ENCODE assay signal across 35 mouse cellular contexts in the genomic region with DNA sequence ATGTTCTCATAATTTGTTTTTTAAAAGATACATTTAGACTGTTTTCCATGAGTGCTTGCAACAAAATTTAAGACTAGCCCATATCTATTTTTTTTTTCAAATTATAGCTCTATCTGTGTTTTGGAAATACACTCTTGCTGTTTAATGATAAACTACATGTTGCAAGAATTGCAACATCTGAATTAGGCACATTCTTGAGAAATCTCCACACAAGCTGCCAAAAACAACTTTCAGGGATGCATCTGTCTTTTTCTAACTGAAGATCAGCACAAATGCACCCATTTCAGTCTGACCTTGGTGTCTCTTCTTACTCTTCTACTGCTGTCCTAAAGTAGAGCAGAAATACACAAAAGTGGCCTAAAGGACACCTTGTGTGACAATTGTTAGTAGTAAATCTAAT. TPM values are rescaled to one million over a fixed set of nuclear protein-coding genes. Genes with fewer than 3 reads are reported as not detected.
DNase-seq lines count a peak whose midpoint lies in the region; ATAC-seq and TF ChIP-seq lines count a peak whose summit lies in the region.
"Had no signal": no experiment of that assay in that cellular context is flagged by ENCODE, and none has a peak within 500 bp of the region (broad histone marks: within the 10 kb centered on the region; RNA-seq: fewer than 3 reads in every experiment).

No protein-coding gene starts in this region.

- TF ChIP-seq CTCF in liver, postnatal 0 days (IDR thresholded peaks at IDR 0.05; ENCODE audit: low read depth) = no peak
- TF ChIP-seq CTCF in Patski (IDR thresholded peaks at IDR 0.05) = no peak

- peak; percentile 54; the same call in 1 of the 2 replicates for TF ChIP-seq EP300 in liver, postnatal 0 days (IDR thresholded peaks at IDR 0.05; ENCODE audit: low read depth)

- in situ Hi-C loops in Patski (cut with MboI; ENCODE audit: low pct_unique_long_range_greater_than_20kb) = loop anchor here (5.0 to 25.0 kb wide), 3 partner anchors 38 to 1428 kb away; partner anchors contain the start of genes Ankrd17, Cxcl1 and Gm9958

- no peak overlapping the region for H3K4me2 ChIP-seq in heart, embryonic 11.5 days
- H3K4me2 ChIP-seq in liver, postnatal 0 days (ENCODE audit: low read depth, low read length) = no peak overlapping the region
- H3K4me2 ChIP-seq in liver, embryonic 11.5 days = no peak overlapping the region
- H3K4me2 ChIP-seq: embryonic facial prominence, embryonic 15.5 days; forebrain, embryonic 12.5 days; heart, embryonic 12.5 days; hindbrain, embryonic 14.5 days; limb, embryonic 15.5 days; neural tube, embryonic 15.5 days had no signal

- H3K27me3 ChIP-seq in heart, embryonic 11.5 days (ENCODE audit: control insufficient read depth, insufficient read depth, low read length) = no peaks in the 10 kb centered on the region
- H3K27me3 ChIP-seq in liver, postnatal 0 days (ENCODE audit: insufficient read depth, low read length) = no peaks in the 10 kb centered on the region
- H3K27me3 ChIP-seq in liver, embryonic 11.5 days (replicated peaks; ENCODE audit: control insufficient read depth, insufficient read depth, low read length) = no peaks in the 10 kb centered on the region
- no peaks in the 10 kb centered on the region for H3K27me3 ChIP-seq in Patski
- H3K27me3 ChIP-seq: CH12.LX; embryonic facial prominence, embryonic 15.5 days; forebrain, embryonic 12.5 days; heart, embryonic 12.5 days; limb, embryonic 15.5 days; neural tube, embryonic 15.5 days had no signal

- peak; percentile 6 to 34 for DNase-seq in heart, adult 18-20 months
- no peak for DNase-seq in liver, postnatal 0 days
- no peak for DNase-seq in liver, embryonic 11.5 days (ENCODE audit: low spot score)
- DNase-seq in Patski (ENCODE audit: low read depth, low spot score) = peak; percentile 53
- peak; percentile 44 for DNase-seq in gonadal fat pad, adult 2 months (ENCODE audit: low read depth)
- no peak for DNase-seq in layer of hippocampus, adult 9-11 months
- DNase-seq: cerebellum, adult 2 months; cerebellum, postnatal 25 days; forebrain, postnatal 0 days; heart, postnatal 4 days; kidney, postnatal 4 days; layer of hippocampus, postnatal 36 days; midbrain, embryonic 14.5 days; retina, postnatal 1 day; right cerebral cortex, postnatal 14 days; thymus, postnatal 4 days had no signal

- CTCF ChIA-PET in Patski (lab: Charles Lee) = interaction anchor here (1.1 to 5.8 kb wide), 2 partner anchors 11 to 41 kb away, joined by 3 to 35 read pairs; no protein-coding TSS in a partner anchor

- no peak overlapping the region for H3K4me3 ChIP-seq in heart, embryonic 11.5 days (ENCODE audit: low read depth, low read length)
- H3K4me3 ChIP-seq in liver, postnatal 0 days (ENCODE audit: low read depth, low read length) = no peak overlapping the region
- no peak overlapping the region for H3K4me3 ChIP-seq in liver, embryonic 11.5 days (ENCODE audit: low read depth, low read length)
- H3K4me3 ChIP-seq: embryonic facial prominence, embryonic 10.5 days; embryonic facial prominence, embryonic 15.5 days; forebrain, embryonic 12.5 days; heart, embryonic 12.5 days; limb, embryonic 10.5 days; limb, embryonic 15.5 days; neural tube, embryonic 15.5 days had no signal

- ATAC-seq in heart, embryonic 11.5 days (replicated peaks; ENCODE audit: insufficient number of reproducible peaks, low FRiP score, low TSS enrichment) = no peak
- no peak; the same call in 1 of the 2 replicates for ATAC-seq in liver, postnatal 0 days
- ATAC-seq in liver, embryonic 11.5 days (replicated peaks; ENCODE audit: low FRiP score) = no peak
- no peak for ATAC-seq in Patski
- ATAC-seq: forebrain, postnatal 0 days; intestine, postnatal 0 days had no signal

- H3K9me3 ChIP-seq in heart, embryonic 11.5 days (replicated peaks; ENCODE audit: control insufficient read depth, low read length) = no peaks in the 10 kb centered on the region
- H3K9me3 ChIP-seq in liver, postnatal 0 days (ENCODE audit: low read length) = no peaks in the 10 kb centered on the region
- no peaks in the 10 kb centered on the region for H3K9me3 ChIP-seq in liver, embryonic 11.5 days (ENCODE audit: control insufficient read depth, low read length)
- H3K9me3 ChIP-seq: embryonic facial prominence, embryonic 10.5 days; embryonic facial prominence, embryonic 15.5 days; forebrain, embryonic 12.5 days; heart, embryonic 12.5 days; limb, embryonic 10.5 days; limb, embryonic 15.5 days; neural tube, embryonic 15.5 days had no signal

- H3K27ac ChIP-seq in heart, embryonic 11.5 days (ENCODE audit: low read depth, low read length) = no peak overlapping the region
- H3K27ac ChIP-seq in liver, postnatal 0 days (ENCODE audit: low read depth) = peak overlapping the region; percentile 46; the same call in 1 of the 2 replicates
- H3K27ac ChIP-seq in liver, embryonic 11.5 days (ENCODE audit: low read depth, low read length) = no peak overlapping the region
- H3K27ac ChIP-seq: embryonic facial prominence, embryonic 10.5 days; embryonic facial prominence, embryonic 15.5 days; forebrain, embryonic 12.5 days; hindbrain, embryonic 14.5 days; limb, embryonic 10.5 days; limb, embryonic 15.5 days; neural tube, embryonic 15.5 days had no signal

- H3K9ac ChIP-seq in heart, embryonic 11.5 days (ENCODE audit: low read depth, low read length) = no peak overlapping the region
- H3K9ac ChIP-seq in liver, postnatal 0 days (replicated peaks) = no peak overlapping the region
- no peak overlapping the region for H3K9ac ChIP-seq in liver, embryonic 11.5 days (ENCODE audit: low read depth, low read length)
- H3K9ac ChIP-seq: embryonic facial prominence, embryonic 15.5 days; forebrain, embryonic 12.5 days; forebrain, postnatal 0 days; heart, embryonic 12.5 days; hindbrain, embryonic 14.5 days; limb, embryonic 15.5 days; neural tube, embryonic 15.5 days had no signal

- H3K36me3 ChIP-seq in heart, embryonic 11.5 days (ENCODE audit: control insufficient read depth, insufficient read depth, low read length) = no peaks in the 10 kb centered on the region
- H3K36me3 ChIP-seq in liver, postnatal 0 days (replicated peaks; ENCODE audit: insufficient read depth, low read length) = no peaks in the 10 kb centered on the region
- H3K36me3 ChIP-seq in liver, embryonic 11.5 days (ENCODE audit: control insufficient read depth, insufficient read depth, low read length) = no peaks in the 10 kb centered on the region
- H3K36me3 ChIP-seq: embryonic facial prominence, embryonic 10.5 days; embryonic facial prominence, embryonic 15.5 days; forebrain, embryonic 12.5 days; heart, embryonic 12.5 days; limb, embryonic 10.5 days; limb, embryonic 15.5 days; neural tube, embryonic 15.5 days had no signal

- no peaks in the 10 kb centered on the region; the same call in 1 of the 2 replicates for H3K4me1 ChIP-seq in heart, embryonic 11.5 days (ENCODE audit: control insufficient read depth, insufficient read depth, low read length)
- H3K4me1 ChIP-seq in liver, postnatal 0 days (ENCODE audit: insufficient read depth) = 0 out of 2 replicates have a peak, but pooled peaks cover 2% of the 10 kb centered on the region
- H3K4me1 ChIP-seq in liver, embryonic 11.5 days (replicated peaks; ENCODE audit: control insufficient read depth, insufficient read depth, low read length) = no peaks in the 10 kb centered on the region
- H3K4me1 ChIP-seq: embryonic facial prominence, embryonic 10.5 days; embryonic facial prominence, embryonic 15.5 days; forebrain, embryonic 12.5 days; limb, embryonic 10.5 days; limb, embryonic 15.5 days; neural tube, embryonic 15.5 days had no signal

- POLR2A ChIA-PET in Patski (lab: Charles Lee) = no interaction called here

RNA-seq across cellular contexts. Expression of gene Gc, which starts 1.9 kb away (rescaled TPM):
- not detected for total RNA-seq in heart, adult 18-20 months (2021)
- polyA plus RNA-seq in heart, embryonic 11.5 days (2014; fragmentation: Nextera tagmentation; extraction: Ambion mirVana) = 0.64 TPM in 1 of 2 replicates, not detected in the other
- 2,757 and 2,761 TPM in 2 replicates for polyA plus RNA-seq in liver, postnatal 0 days (2015; fragmentation: Nextera tagmentation; extraction: Ambion mirVana)
- 13.5 and 17.3 TPM in 2 replicates for polyA plus RNA-seq in liver, embryonic 11.5 days (2014; fragmentation: Nextera tagmentation; extraction: Ambion mirVana)
- 105 TPM for polyA plus RNA-seq in Patski (2021)
- polyA plus RNA-seq in gonadal fat pad, adult 2 months (2012; rRNA removed) = 28.0 and 42.2 TPM in 2 replicates
- total RNA-seq: CH12.LX; ES-E14; forebrain, postnatal 0 days; heart, postnatal 4 days; layer of hippocampus, adult 8-10 months; layer of hippocampus, postnatal 36 days; left cerebral cortex, postnatal 10 days; monocyte, adult 5-6 weeks had no signal
- polyA plus RNA-seq: C2C12; cerebellum, adult 2 months; embryonic facial prominence, embryonic 10.5 days; embryonic facial prominence, embryonic 15.5 days; forebrain, embryonic 12.5 days; forebrain, postnatal 0 days; heart, postnatal 0 days; hindbrain, embryonic 14.5 days; limb, embryonic 10.5 days; midbrain, embryonic 14.5 days; neural tube, embryonic 15.5 days; small intestine, adult 2 months; testis, adult 2 months had no signal

Comparison
In these comparisons a context has a peak if more than half of its experiments do, and no peak if none do; other contexts are left out.
1. RNA of gene Gc, which starts 1.9 kb away (polyA plus RNA-seq): 2,757 to 2,761 TPM in liver, postnatal 0 days; 105 TPM in Patski (single experiment), 28.0 to 42.2 TPM in gonadal fat pad, adult 2 months, 13.5 to 17.3 TPM in liver, embryonic 11.5 days and 0.64 TPM in heart, embryonic 11.5 days; every median in the first group is over 10 times any median in the second.
2. DNase-seq: peak in heart, adult 18-20 months (2 of 2), Patski (single experiment) and gonadal fat pad, adult 2 months (single experiment); none in liver, postnatal 0 days (single experiment), liver, embryonic 11.5 days (single experiment) and layer of hippocampus, adult 9-11 months (single experiment).